Mouse (Mus musculus): ENCODE measurements around the gene Vmn1r5. TPM values are rescaled to one million over a fixed set of nuclear protein-coding genes. Genes with fewer than 3 reads are reported as not detected.

Vmn1r5 gene
- polyA plus RNA-seq (2014; fragmentation: Illumina TruSeq; extraction: RNeasy Lipid Tissue Mini Kit (QIAGEN cat#74804); ENCODE audit: low replicate concordance): not detected

GRCm38 (mm10) chr6:56969973-56970372 is at the start of gene Vmn1r5:
Vmn1r5 (plus strand) TSS chr6:56970273.

GRCm38 (mm10) chr6:56923726-56924707 is 46.1 kb upstream of the Vmn1r5 start, which contains the start of the genes Nt5c3 and Vmn1r4:
Nt5c3 (minus strand) TSS chr6:56923932.
Vmn1r4 (plus strand) TSS chr6:56924015.

GRCm38 (mm10) chr6:56996943-56997342 is 26.9 kb downstream of the Vmn1r5 start, which contains the start of gene Vmn1r6:
Vmn1r6 (plus strand) TSS chr6:56997243.

GRCm38 (mm10) chr6:57025224-57025623 is 55.2 kb downstream of the Vmn1r5 start, which contains the start of gene Vmn1r7:
Vmn1r7 (minus strand) TSS chr6:57025324.

GRCm38 (mm10) chr6:57031984-57032383 is 61.9 kb downstream of the Vmn1r5 start, which contains the start of gene Vmn1r8:
Vmn1r8 (plus strand) TSS chr6:57032284.

Other genes with a start within 250 kb of the Vmn1r5 start
- 39.9 TPM for gene Kbtbd2, start 172.5 kb upstream of the Vmn1r5 start, polyA plus RNA-seq (2014; fragmentation: Illumina TruSeq; extraction: RNeasy Lipid Tissue Mini Kit (QIAGEN cat#74804); ENCODE audit: low replicate concordance)
- gene Fkbp9, start 138.2 kb upstream of the Vmn1r5 start, polyA plus RNA-seq (2014; fragmentation: Illumina TruSeq; extraction: RNeasy Lipid Tissue Mini Kit (QIAGEN cat#74804); ENCODE audit: low replicate concordance): 9.9 TPM
- 107 TPM for gene Nt5c3, start 46.3 kb upstream of the Vmn1r5 start, polyA plus RNA-seq (2014; fragmentation: Illumina TruSeq; extraction: RNeasy Lipid Tissue Mini Kit (QIAGEN cat#74804); ENCODE audit: low replicate concordance)
- 0.33 TPM for gene Vmn1r4, start 46.3 kb upstream of the Vmn1r5 start, polyA plus RNA-seq (2014; fragmentation: Illumina TruSeq; extraction: RNeasy Lipid Tissue Mini Kit (QIAGEN cat#74804); ENCODE audit: low replicate concordance)
- not detected for gene Vmn1r6, start 27.0 kb downstream of the Vmn1r5 start, polyA plus RNA-seq (2014; fragmentation: Illumina TruSeq; extraction: RNeasy Lipid Tissue Mini Kit (QIAGEN cat#74804); ENCODE audit: low replicate concordance)
- gene Vmn1r7, start 55.1 kb downstream of the Vmn1r5 start, polyA plus RNA-seq (2014; fragmentation: Illumina TruSeq; extraction: RNeasy Lipid Tissue Mini Kit (QIAGEN cat#74804); ENCODE audit: low replicate concordance): not detected
- not detected for gene Vmn1r8, start 62.0 kb downstream of the Vmn1r5 start, polyA plus RNA-seq (2014; fragmentation: Illumina TruSeq; extraction: RNeasy Lipid Tissue Mini Kit (QIAGEN cat#74804); ENCODE audit: low replicate concordance)
- gene Vmn1r9, start 96.5 kb downstream of the Vmn1r5 start, polyA plus RNA-seq (2014; fragmentation: Illumina TruSeq; extraction: RNeasy Lipid Tissue Mini Kit (QIAGEN cat#74804); ENCODE audit: low replicate concordance): not detected
- gene Vmn1r10, start 139.2 kb downstream of the Vmn1r5 start, polyA plus RNA-seq (2014; fragmentation: Illumina TruSeq; extraction: RNeasy Lipid Tissue Mini Kit (QIAGEN cat#74804); ENCODE audit: low replicate concordance): not detected
- not detected for gene Vmn1r11, start 163.2 kb downstream of the Vmn1r5 start, polyA plus RNA-seq (2014; fragmentation: Illumina TruSeq; extraction: RNeasy Lipid Tissue Mini Kit (QIAGEN cat#74804); ENCODE audit: low replicate concordance)
- not detected for gene Vmn1r12, start 186.6 kb downstream of the Vmn1r5 start, polyA plus RNA-seq (2014; fragmentation: Illumina TruSeq; extraction: RNeasy Lipid Tissue Mini Kit (QIAGEN cat#74804); ENCODE audit: low replicate concordance)
- gene Vmn1r13, start 233.0 kb downstream of the Vmn1r5 start, polyA plus RNA-seq (2014; fragmentation: Illumina TruSeq; extraction: RNeasy Lipid Tissue Mini Kit (QIAGEN cat#74804); ENCODE audit: low replicate concordance): not detected

All from small intestine, adult 10 weeks (tissue).